Mouse (Mus musculus): ENCODE data around the gene Arhgef38. TPM values are rescaled to one million over a fixed set of nuclear protein-coding genes. Genes with fewer than 3 reads are reported as not detected.
A peak's percentile ranks its signal among the peaks of the same experiment; 100 is the strongest.

Gene Arhgef38
- total and polyA plus RNA-seq, 2 experiments from 2014 or later, result 0.12 to 0.33 TPM

DNA sequence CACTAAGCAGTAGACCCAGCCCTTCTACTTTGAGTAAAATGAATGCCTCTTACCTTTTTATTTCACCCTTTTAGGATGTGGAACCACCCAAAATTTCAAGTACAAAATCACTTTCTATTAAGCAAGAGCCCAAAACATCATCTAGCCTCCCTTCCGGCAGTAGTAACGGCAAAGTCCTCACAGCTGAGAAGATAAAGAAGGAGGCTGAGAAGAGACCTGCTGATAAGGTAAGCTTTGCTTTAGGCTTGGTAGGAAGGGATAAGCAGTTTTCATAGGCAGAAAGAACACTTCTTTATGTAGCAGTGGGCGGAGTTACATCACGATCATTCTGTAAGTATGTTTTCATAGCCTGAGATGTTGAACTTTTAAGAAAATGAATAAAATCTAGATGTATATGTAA is 136.4 kb downstream of the Arhgef38 start:
- ATAC-seq, result no peak
- Histone ChIP-seq H3K4me2 (ENCODE audit: low read depth) (no peak overlapping the region), H3K9me3 (ENCODE audit: low read length) (no peaks in the 10 kb centered on the region), H3K36me3 (ENCODE audit: insufficient read depth) (peaks cover 27% of the 10 kb centered on the region), H3K4me3 (ENCODE audit: low read depth, low read length) (no peak overlapping the region), H3K27me3 (ENCODE audit: insufficient read depth, low read length) (no peaks in the 10 kb centered on the region), H3K4me1 (ENCODE audit: insufficient read depth) (peaks cover 3% of the 10 kb centered on the region; the same call in 1 of the 2 replicates), H3K9ac (no peak overlapping the region), H3K27ac (ENCODE audit: low read depth, low read length) (no peak overlapping the region)
- DNase-seq, result no peak
- 96% methylated on average over 4 of the region's 4 CpGs for WGBS
- TF ChIP-seq CTCF (IDR thresholded peaks at IDR 0.05; ENCODE audit: low read depth), result no peak

DNA sequence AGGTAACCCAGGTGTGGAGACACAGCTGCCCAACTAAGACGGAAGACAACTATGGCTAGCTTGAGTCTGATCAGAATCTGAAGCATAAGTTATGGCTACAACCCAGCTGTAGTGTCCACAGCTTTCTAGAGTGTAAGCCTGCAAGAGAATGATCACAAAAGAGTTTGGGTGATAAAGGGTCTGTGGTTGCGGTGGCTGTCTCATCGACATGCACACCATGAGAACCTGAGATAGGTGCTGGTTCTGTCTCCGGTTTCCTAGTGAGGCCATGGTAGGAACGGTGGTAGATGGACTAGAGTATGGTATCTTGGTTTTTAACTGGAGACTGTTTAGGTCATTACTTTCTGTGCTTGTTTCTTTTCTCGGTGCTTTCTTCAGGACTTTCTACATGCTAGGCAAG is 136.8 kb downstream of the Arhgef38 start:
- ATAC-seq (no peak), DNase-seq (no peak)
- no peak for TF ChIP-seq CTCF (IDR thresholded peaks at IDR 0.05; ENCODE audit: low read depth)
- H3K36me3 ChIP-seq (ENCODE audit: insufficient read depth), result peaks cover 27% of the 10 kb centered on the region
- no peak overlapping the region for H3K4me3 ChIP-seq (ENCODE audit: low read depth, low read length)
- H3K4me1 ChIP-seq (ENCODE audit: insufficient read depth), result peaks cover 6% of the 10 kb centered on the region; the same call in 1 of the 2 replicates
- H3K9ac ChIP-seq, result no peak overlapping the region
- 97% methylated on average over 6 of the region's 6 CpGs for WGBS
- H3K4me2 ChIP-seq (ENCODE audit: low read depth), result no peak overlapping the region
- no peaks in the 10 kb centered on the region for H3K9me3 ChIP-seq (ENCODE audit: low read length)
- H3K27me3 ChIP-seq (ENCODE audit: insufficient read depth, low read length), result no peaks in the 10 kb centered on the region
- H3K27ac ChIP-seq (ENCODE audit: low read depth, low read length), result no peak overlapping the region

DNA sequence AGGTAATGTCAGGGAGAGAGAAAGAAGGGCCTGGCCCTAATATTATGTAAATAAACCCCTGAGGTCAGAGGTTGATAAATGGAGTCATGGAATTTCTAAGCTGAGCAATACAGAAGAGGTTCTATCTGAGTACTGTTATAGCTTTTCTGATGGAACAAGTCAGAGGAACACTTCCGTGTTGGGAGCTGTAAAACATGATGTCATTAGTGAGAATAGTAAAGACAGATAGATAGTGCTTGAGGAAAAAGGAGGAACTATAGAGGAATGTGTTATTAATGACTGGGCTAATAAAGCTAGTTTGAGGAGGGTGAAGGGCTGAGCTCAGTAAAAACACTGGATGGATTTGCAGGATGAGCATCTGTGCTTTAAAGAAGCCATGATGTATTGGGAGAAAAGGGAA is 140.4 kb downstream of the Arhgef38 start:
- Histone ChIP-seq H3K27ac (ENCODE audit: low read depth, low read length) (no peak overlapping the region), H3K36me3 (ENCODE audit: insufficient read depth) (peaks cover 9% of the 10 kb centered on the region), H3K9ac (no peak overlapping the region), H3K4me3 (ENCODE audit: low read depth, low read length) (no peak overlapping the region), H3K9me3 (ENCODE audit: low read length) (no peaks in the 10 kb centered on the region), H3K4me1 (ENCODE audit: insufficient read depth) (peaks cover 15% of the 10 kb centered on the region), H3K4me2 (ENCODE audit: low read depth) (no peak overlapping the region), H3K27me3 (ENCODE audit: insufficient read depth, low read length) (no peaks in the 10 kb centered on the region)
- no peak for ATAC-seq
- 74% methylated on average over 1 of the region's 1 CpGs for WGBS
- DNase-seq, result no peak
- TF ChIP-seq CTCF (IDR thresholded peaks at IDR 0.05; ENCODE audit: low read depth), result no peak

DNA sequence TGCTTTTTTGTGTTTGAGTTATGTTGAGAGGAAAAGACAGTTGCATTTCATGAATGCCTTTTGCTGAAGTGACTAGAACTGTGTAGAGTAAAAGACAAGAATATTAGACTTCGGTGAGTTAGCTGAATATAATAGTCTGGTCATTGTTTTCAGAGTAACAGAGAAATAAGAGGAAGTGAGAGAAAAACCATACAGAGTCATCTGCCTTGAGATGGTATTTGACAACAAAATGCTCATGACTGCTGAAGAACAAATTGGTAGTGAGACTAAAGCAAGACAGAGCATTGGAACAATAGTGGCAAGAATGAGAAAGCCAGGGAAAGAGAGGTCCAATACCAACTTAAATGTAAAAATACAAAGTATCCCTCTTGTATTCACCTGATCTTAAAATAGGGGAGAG is 141.8 kb downstream of the Arhgef38 start:
- H3K9ac ChIP-seq, result no peak overlapping the region
- H3K9me3 ChIP-seq (ENCODE audit: low read length), result no peaks in the 10 kb centered on the region
- no peak for ATAC-seq
- H3K36me3 ChIP-seq (ENCODE audit: insufficient read depth), result peaks cover 2% of the 10 kb centered on the region; the same call in 1 of the 2 replicates
- peak overlapping the region; percentile 54 for H3K4me2 ChIP-seq (ENCODE audit: low read depth)
- TF ChIP-seq CTCF (IDR thresholded peaks at IDR 0.05; ENCODE audit: low read depth), result no peak
- peak overlapping the region; percentile 85; the same call in 1 of the 2 replicates for H3K4me3 ChIP-seq (ENCODE audit: low read depth, low read length)
- H3K4me1 ChIP-seq (ENCODE audit: insufficient read depth), result peaks cover 15% of the 10 kb centered on the region
- H3K27me3 ChIP-seq (ENCODE audit: insufficient read depth, low read length), result no peaks in the 10 kb centered on the region
- H3K27ac ChIP-seq (ENCODE audit: low read depth, low read length), result no peak overlapping the region
- WGBS, result 78% methylated on average over 1 of the region's 1 CpGs
- no peak for DNase-seq

DNA sequence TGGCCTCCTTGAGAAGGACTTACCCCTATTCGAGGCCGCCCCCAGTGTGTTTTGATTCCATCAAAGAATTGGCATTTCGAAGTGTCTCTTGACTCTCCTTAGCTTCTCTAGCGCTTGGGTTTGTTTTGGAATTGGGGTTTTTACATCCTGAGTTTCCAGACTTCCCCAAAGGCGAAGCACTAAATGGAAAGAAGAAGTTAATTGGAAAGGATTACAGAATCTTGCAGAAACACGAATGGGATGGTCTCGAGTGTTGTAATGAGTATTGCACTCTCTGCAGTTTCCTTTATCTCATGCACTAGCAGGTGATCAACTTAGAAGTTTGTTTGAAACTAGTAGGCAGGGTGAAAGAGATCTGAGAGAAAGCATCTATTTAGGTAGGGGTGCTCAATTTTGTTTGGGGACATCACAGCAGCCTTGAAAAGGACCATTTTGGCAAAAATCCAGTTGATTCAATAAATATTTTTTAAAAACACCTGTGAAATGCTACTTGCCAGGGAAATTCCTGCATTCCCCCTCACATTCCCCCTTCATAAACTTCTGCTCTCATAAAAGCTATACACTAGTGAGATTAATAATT is 142.4 kb downstream of the Arhgef38 start:
- under 1% methylated on average over 7 of the region's 7 CpGs for WGBS

DNA sequence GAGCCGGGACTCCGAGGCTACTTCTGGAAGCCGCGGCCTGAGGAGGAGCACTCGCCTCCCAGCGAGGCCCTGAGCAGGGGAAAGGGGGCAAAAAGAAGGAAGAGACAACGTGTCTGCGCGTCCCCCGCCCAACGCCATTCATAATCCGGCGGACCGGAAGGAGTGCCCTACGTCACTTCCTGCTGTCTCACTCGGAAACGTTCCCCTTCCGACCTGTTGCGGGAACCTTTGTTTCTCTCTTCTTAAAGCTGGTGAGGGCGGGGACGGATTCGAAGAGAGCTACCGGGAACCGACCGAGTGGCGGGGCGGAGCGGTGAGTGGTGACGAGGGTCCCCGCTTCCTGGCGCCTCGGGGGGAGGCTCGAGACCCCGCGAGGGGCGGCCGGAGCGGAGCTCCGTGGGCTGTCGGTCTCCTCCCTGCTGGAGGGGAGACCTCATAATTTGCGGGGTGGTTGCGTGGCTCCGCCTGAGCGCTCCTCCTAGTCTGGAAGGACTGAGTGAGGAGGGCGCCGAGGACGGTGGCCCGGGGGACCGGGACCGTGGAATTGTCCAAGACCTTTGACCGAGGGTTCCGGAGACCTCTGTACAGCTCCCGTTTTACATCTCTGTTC is 143.0 kb downstream of the Arhgef38 start, which contains the start of the genes Ints12 and Gstcd:
Ints12 (plus strand) TSS at position 177 of the 610 bp plus-strand sequence.
Gstcd (minus strand) TSS at position 370 of the 610 bp plus-strand sequence.
- H3K4me2 ChIP-seq (ENCODE audit: low read depth), result peak within 1 kb of the TSS; percentile 54
- no peaks in the 10 kb centered on the region for H3K27me3 ChIP-seq (ENCODE audit: insufficient read depth, low read length)
- WGBS, result under 1% methylated on average over 53 of the region's 53 CpGs
- H3K9me3 ChIP-seq (ENCODE audit: low read length), result no peaks in the 10 kb centered on the region
- no peak for TF ChIP-seq CTCF (IDR thresholded peaks at IDR 0.05; ENCODE audit: low read depth)
- DNase-seq, result peak; percentile 98
- H3K4me3 ChIP-seq (ENCODE audit: low read depth, low read length), result peak within 1 kb of the TSS; percentile 85
- H3K4me1 ChIP-seq (ENCODE audit: insufficient read depth), result peaks cover 15% of the 10 kb centered on the region
- H3K9ac ChIP-seq, result peak within 1 kb of the TSS; percentile 83
- peak; percentile 99 for ATAC-seq
- H3K27ac ChIP-seq (ENCODE audit: low read depth, low read length), result peak within 1 kb of the TSS; percentile 90
- no peaks in the 10 kb centered on the region for H3K36me3 ChIP-seq (ENCODE audit: insufficient read depth)

More for the DNA sequence above, 142.4 kb downstream of the Arhgef38 start:
- Histone ChIP-seq H3K27me3 (ENCODE audit: insufficient read depth, low read length) (no peaks in the 10 kb centered on the region), H3K27ac (ENCODE audit: low read depth, low read length) (peak overlapping the region; percentile 90), H3K9ac (peak overlapping the region; percentile 83), H3K4me2 (ENCODE audit: low read depth) (peak overlapping the region; percentile 54), H3K9me3 (ENCODE audit: low read length) (no peaks in the 10 kb centered on the region), H3K4me1 (ENCODE audit: insufficient read depth) (peaks cover 15% of the 10 kb centered on the region), H3K36me3 (ENCODE audit: insufficient read depth) (no peaks in the 10 kb centered on the region), H3K4me3 (ENCODE audit: low read depth, low read length) (peak overlapping the region; percentile 85)
- ATAC-seq, result no peak
- no peak for DNase-seq
- no peak for TF ChIP-seq CTCF (IDR thresholded peaks at IDR 0.05; ENCODE audit: low read depth)

DNA sequence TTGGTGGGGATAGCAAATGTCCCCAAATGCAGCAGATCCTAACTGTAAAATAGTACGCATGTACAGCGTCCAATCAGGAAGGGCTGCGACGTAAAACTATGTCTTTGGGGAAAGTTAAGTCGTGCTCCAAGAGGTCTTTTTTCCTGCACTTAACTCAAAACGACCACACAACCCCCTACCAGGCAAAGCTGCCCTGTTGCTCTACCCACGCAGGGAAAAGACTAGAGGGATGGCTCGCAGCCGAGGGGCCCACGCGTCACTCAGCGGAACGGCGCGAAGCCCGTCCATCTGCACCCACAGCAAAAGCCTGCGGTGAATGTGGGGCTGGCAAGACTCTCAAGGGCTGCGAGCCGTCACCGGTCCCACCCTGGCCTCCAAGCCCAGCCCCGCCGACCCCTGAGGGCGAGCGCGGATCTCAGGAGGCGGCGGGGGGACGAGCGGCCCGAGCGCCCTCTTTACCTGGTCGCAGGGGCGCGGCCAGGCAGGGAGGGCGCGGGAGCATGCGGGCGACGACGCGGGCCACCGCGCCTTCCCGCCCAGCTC is 143.6 kb downstream of the Arhgef38 start:
- H3K27me3 ChIP-seq (ENCODE audit: insufficient read depth, low read length), result no peaks in the 10 kb centered on the region
- peak overlapping the region; percentile 85 for H3K4me3 ChIP-seq (ENCODE audit: low read depth, low read length)
- H3K9me3 ChIP-seq (ENCODE audit: low read length), result no peaks in the 10 kb centered on the region
- DNase-seq (no peak), ATAC-seq (peak; percentile 58)
- H3K27ac ChIP-seq (ENCODE audit: low read depth, low read length), result peak overlapping the region; percentile 90
- under 1% methylated on average over 39 of the region's 44 CpGs for WGBS
- H3K4me1 ChIP-seq (ENCODE audit: insufficient read depth), result peaks cover 15% of the 10 kb centered on the region
- H3K36me3 ChIP-seq (ENCODE audit: insufficient read depth), result no peaks in the 10 kb centered on the region
- TF ChIP-seq CTCF (IDR thresholded peaks at IDR 0.05; ENCODE audit: low read depth), result no peak
- H3K9ac ChIP-seq, result peak overlapping the region; percentile 83
- H3K4me2 ChIP-seq (ENCODE audit: low read depth), result peak overlapping the region; percentile 53
